Mouse (Mus musculus): ENCODE data around the gene Scrn3. TPM values are rescaled to one million over a fixed set of nuclear protein-coding genes. Genes with fewer than 3 reads are reported as not detected.
A peak's percentile ranks its signal among the peaks of the same experiment; 100 is the strongest.

Gene Scrn3
- total and polyA plus RNA-seq, 2 experiments from 2014 or later, result 5.1 to 5.3 TPM

DNA sequence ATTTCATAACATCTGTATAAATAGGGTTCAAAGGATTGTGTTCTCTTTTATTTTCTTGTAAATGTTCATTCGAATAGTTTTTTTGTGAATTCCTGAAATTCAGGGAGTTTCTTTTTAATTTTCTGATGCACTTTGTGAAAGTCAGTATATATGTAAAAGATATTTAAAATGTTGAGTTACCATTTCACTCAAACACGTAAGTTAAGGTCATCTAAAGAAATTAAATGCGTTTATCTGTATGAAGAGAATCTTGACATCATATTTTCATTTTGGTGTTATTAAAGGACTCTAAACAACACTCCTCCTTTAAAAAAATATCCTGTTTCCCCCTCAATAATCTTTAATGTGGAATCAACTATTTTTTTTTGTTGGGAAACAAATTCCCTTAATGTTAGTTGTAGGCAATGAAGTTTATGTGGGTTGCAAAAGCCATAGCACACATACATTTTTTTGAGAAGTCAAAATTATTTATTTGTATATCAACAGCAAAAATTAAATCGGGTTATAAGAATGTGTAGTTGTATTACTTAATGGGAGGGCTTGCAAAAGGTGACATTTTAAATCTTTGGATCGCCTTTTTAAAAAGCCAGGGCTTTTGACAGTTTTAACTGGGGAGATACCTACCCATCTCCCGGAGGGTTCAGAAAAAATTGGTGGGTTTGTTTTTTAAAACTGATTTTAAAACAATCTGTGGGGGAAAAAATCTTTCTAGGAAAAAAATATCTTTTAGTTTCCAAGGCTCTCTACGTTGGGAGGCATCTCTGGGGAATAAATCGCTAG, 37.0 kb upstream of the Scrn3 start:
- peaks cover 16% of the 10 kb centered on the region for H3K27me3 ChIP-seq (ENCODE audit: insufficient read depth, low read length)
- ATAC-seq (no peak), DNase-seq (no peak)
- peaks cover 4% of the 10 kb centered on the region; the same call in 1 of the 2 replicates for H3K36me3 ChIP-seq (ENCODE audit: insufficient read depth)
- peak overlapping the region; percentile 59 for H3K9ac ChIP-seq
- no peak for TF ChIP-seq CTCF (IDR thresholded peaks at IDR 0.05; ENCODE audit: low read depth)
- WGBS, result 13% methylated on average over 8 of the region's 8 CpGs
- H3K4me1 ChIP-seq (ENCODE audit: insufficient read depth), result 0 out of 2 replicates have a peak, but pooled peaks cover 5% of the 10 kb centered on the region
- peak overlapping the region; percentile 46; the same call in 1 of the 2 replicates for H3K4me2 ChIP-seq (ENCODE audit: low read depth)
- H3K4me3 ChIP-seq (ENCODE audit: low read depth, low read length), result peak overlapping the region; percentile 33
- peak overlapping the region; percentile 78; the same call in 1 of the 2 replicates for H3K27ac ChIP-seq (ENCODE audit: low read depth, low read length)
- H3K9me3 ChIP-seq (ENCODE audit: low read length), result no peaks in the 10 kb centered on the region

DNA sequence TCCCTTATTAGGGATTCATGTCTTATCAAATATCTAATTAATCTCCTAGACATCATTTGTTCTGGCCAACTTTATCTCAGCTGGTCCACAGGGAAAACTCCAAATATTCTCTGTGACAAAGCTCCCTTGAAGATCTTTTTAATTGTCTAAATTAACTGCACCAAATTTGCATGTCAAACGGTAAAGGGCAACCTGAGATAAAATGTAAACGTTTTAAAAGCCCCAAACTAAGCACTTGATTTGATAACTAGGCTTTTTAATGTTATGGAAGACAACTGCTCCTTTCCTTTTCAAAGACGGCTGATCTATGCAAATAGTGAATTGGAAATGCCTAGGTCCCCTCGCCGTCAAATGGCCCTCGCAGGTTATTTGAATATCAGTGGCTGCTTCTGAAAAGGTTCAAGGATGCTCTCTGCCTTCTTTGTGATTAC, 36.2 kb upstream of the Scrn3 start:
- Histone ChIP-seq H3K27ac (ENCODE audit: low read depth, low read length) (peak overlapping the region; percentile 78), H3K4me3 (ENCODE audit: low read depth, low read length) (peak overlapping the region; percentile 33), H3K9me3 (ENCODE audit: low read length) (no peaks in the 10 kb centered on the region), H3K36me3 (ENCODE audit: insufficient read depth) (peaks cover 4% of the 10 kb centered on the region; the same call in 1 of the 2 replicates), H3K4me2 (ENCODE audit: low read depth) (peak overlapping the region; percentile 46), H3K27me3 (ENCODE audit: insufficient read depth, low read length) (peaks cover 18% of the 10 kb centered on the region), H3K9ac (peak overlapping the region; percentile 59), H3K4me1 (ENCODE audit: insufficient read depth) (0 out of 2 replicates have a peak, but pooled peaks cover 5% of the 10 kb centered on the region)
- 3% methylated on average over 6 of the region's 6 CpGs for WGBS
- DNase-seq (peak; percentile 72), ATAC-seq (no peak)
- TF ChIP-seq CTCF (IDR thresholded peaks at IDR 0.05; ENCODE audit: low read depth), result no peak

DNA sequence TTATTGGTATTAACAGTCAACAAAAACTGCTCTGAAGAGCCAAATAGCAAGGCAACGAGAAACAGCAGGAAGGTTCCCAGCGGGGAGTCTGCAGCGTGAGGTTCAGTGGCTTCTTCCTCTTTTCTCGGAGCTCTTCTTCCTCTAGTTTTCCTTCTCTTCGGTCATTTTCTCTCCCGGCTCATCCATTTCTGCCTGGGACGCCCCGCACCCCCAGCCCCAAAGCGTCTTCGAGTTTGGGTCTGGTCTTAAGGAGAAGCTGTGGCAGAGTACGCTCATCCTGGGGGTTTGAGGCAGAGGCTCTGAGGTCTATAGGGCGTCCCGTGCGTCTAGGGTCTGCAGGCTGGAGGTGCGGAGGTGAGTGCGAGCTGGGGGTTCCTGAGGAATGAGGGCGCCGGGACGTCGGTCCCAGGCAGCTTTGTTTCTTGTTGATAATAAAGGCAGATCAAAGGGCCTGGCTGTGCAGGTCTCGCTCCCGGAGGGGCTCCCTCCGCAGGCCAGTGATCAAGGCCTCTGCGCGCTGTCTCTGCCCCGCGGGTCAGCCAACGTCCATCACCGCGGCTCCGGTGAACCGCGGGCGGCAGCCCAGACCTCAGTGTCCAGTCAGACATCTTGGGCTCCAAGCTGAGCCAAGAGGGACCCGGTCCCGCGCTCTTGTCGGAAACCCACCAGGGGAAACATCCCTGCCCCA, 35.2 kb upstream of the Scrn3 start:
- H3K9ac ChIP-seq, result peak overlapping the region; percentile 59
- 2% methylated on average over 38 of the region's 38 CpGs for WGBS

DNA sequence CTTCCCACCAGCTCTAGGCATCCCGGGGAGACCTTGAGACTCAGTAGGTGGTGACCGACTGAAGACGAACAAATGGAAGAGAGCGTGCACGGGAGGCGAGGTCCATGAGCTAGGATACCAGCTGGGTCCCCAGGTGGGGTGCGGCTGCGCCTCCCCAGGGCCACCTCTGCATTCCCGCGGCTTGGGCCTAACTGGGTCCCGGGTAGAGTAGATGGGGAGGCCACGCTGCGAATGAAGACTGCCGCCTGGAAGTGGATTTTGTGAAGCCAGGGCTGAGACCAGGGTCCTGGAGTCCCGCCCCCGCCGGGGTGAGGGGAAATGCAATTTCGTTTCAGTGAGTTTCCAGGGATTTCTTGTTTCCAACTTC, 34.7 kb upstream of the Scrn3 start:
- Histone ChIP-seq H3K4me1 (ENCODE audit: insufficient read depth) (0 out of 2 replicates have a peak, but pooled peaks cover 5% of the 10 kb centered on the region), H3K4me2 (ENCODE audit: low read depth) (peak overlapping the region; percentile 46), H3K36me3 (ENCODE audit: insufficient read depth) (peaks cover 4% of the 10 kb centered on the region; the same call in 1 of the 2 replicates), H3K4me3 (ENCODE audit: low read depth, low read length) (peak overlapping the region; percentile 33), H3K9me3 (ENCODE audit: low read length) (no peaks in the 10 kb centered on the region), H3K27me3 (ENCODE audit: insufficient read depth, low read length) (peaks cover 15% of the 10 kb centered on the region), H3K9ac (peak overlapping the region; percentile 59), H3K27ac (ENCODE audit: low read depth, low read length) (peak overlapping the region; percentile 84)
- DNase-seq, result peak; percentile 57
- TF ChIP-seq CTCF (IDR thresholded peaks at IDR 0.05; ENCODE audit: low read depth), result no peak
- WGBS, result 4% methylated on average over 18 of the region's 18 CpGs
- ATAC-seq, result no peak

More for the DNA sequence above, 35.2 kb upstream of the Scrn3 start:
- Histone ChIP-seq H3K27ac (ENCODE audit: low read depth, low read length) (peak overlapping the region; percentile 84), H3K36me3 (ENCODE audit: insufficient read depth) (peaks cover 4% of the 10 kb centered on the region; the same call in 1 of the 2 replicates), H3K9me3 (ENCODE audit: low read length) (no peaks in the 10 kb centered on the region), H3K4me2 (ENCODE audit: low read depth) (peak overlapping the region; percentile 46), H3K4me3 (ENCODE audit: low read depth, low read length) (peak overlapping the region; percentile 33), H3K4me1 (ENCODE audit: insufficient read depth) (0 out of 2 replicates have a peak, but pooled peaks cover 5% of the 10 kb centered on the region), H3K27me3 (ENCODE audit: insufficient read depth, low read length) (peaks cover 15% of the 10 kb centered on the region)
- DNase-seq, result peak; percentile 66
- TF ChIP-seq CTCF (IDR thresholded peaks at IDR 0.05; ENCODE audit: low read depth), result no peak
- no peak for ATAC-seq

DNA sequence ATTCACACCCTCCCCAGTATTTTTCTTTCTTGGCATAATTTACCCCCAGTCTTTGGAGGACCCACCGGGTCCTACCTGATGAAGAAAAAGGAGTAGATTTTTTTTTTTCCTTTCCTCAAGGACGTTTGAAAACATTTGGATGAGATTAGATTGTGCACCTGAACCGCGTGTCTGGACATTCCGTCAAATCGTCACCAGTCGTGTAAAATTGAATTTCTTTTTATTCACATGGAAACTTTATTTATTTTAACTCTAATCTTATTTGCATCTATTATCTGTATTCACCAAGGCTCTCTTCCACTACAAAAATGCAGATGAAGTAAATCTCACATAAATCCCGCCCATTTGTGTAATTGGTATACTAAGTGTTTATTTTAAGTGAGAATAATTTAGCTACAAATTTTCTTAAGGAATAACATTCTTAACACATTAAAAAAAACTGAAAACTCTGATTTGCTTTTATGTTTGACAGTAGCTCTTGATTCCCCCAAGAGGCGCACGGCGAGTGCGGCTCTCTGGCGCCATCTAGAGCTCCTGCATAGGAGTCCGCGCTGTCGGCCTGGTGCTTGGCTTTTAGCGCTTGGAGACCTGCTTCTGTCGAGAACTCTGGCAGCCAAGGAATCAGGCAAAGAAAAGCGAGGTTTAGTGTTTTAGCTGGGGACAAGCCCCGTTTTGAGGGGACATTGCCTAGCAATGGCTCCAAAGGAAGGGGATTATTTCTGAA, 34.1 kb upstream of the Scrn3 start:
- TF ChIP-seq CTCF (IDR thresholded peaks at IDR 0.05; ENCODE audit: low read depth), result peak; percentile 95
- H3K4me2 ChIP-seq (ENCODE audit: low read depth), result peak overlapping the region; percentile 46
- peak overlapping the region; percentile 33 for H3K4me3 ChIP-seq (ENCODE audit: low read depth, low read length)
- whole genome bisulfite sequencing, result 2% methylated on average over 20 of the region's 20 CpGs
- peak; percentile 97 for DNase-seq
- peaks cover 15% of the 10 kb centered on the region for H3K27me3 ChIP-seq (ENCODE audit: insufficient read depth, low read length)
- peak overlapping the region; percentile 84 for H3K27ac ChIP-seq (ENCODE audit: low read depth, low read length)
- H3K4me1 ChIP-seq (ENCODE audit: insufficient read depth), result 0 out of 2 replicates have a peak, but pooled peaks cover 5% of the 10 kb centered on the region
- peaks cover 4% of the 10 kb centered on the region; the same call in 1 of the 2 replicates for H3K36me3 ChIP-seq (ENCODE audit: insufficient read depth)
- peak overlapping the region; percentile 59 for H3K9ac ChIP-seq
- peak; percentile 85 for ATAC-seq
- no peaks in the 10 kb centered on the region for H3K9me3 ChIP-seq (ENCODE audit: low read length)

DNA sequence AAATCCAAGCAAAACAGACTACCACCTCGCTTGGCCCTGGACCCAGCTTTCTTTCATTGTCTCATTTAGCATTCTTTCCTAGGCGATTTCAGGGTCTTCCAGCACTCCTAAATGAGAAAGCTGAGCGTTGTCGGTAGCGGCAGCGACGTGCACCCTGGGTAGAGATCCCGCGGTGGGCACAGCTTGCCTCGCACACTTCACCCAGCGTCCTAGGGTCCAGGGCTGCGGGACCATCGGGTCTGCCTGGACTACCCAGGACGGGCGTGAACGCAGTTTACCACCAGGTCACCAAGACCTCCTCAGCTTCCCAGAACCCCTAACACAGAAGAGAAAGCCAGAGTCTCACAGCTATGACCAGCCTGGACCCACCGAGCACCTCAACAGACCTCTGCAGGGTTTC, 33.5 kb upstream of the Scrn3 start:
- TF ChIP-seq CTCF (IDR thresholded peaks at IDR 0.05; ENCODE audit: low read depth), result no peak
- Histone ChIP-seq H3K36me3 (ENCODE audit: insufficient read depth) (peaks cover 1% of the 10 kb centered on the region; the same call in 1 of the 2 replicates), H3K9ac (peak overlapping the region; percentile 46), H3K9me3 (ENCODE audit: low read length) (no peaks in the 10 kb centered on the region), H3K4me3 (ENCODE audit: low read depth, low read length) (peak overlapping the region; percentile 22), H3K4me1 (ENCODE audit: insufficient read depth) (0 out of 2 replicates have a peak, but pooled peaks cover 5% of the 10 kb centered on the region), H3K4me2 (ENCODE audit: low read depth) (peak overlapping the region; percentile 43), H3K27me3 (ENCODE audit: insufficient read depth, low read length) (peaks cover 15% of the 10 kb centered on the region), H3K27ac (ENCODE audit: low read depth, low read length) (peak overlapping the region; percentile 78)
- no peak for DNase-seq
- ATAC-seq, result peak; percentile 21; the same call in 1 of the 2 replicates
- under 1% methylated on average over 17 of the region's 17 CpGs for WGBS

All from forebrain, postnatal 0 days (tissue).